Mouse (Mus musculus): ENCODE data around the gene Myom1. TPM values are rescaled to one million over a fixed set of nuclear protein-coding genes. Genes with fewer than 3 reads are reported as not detected.

The Myom1 gene
- polyA plus RNA-seq, 1 experiment from 2014 or later = 10.8 TPM

DNA sequence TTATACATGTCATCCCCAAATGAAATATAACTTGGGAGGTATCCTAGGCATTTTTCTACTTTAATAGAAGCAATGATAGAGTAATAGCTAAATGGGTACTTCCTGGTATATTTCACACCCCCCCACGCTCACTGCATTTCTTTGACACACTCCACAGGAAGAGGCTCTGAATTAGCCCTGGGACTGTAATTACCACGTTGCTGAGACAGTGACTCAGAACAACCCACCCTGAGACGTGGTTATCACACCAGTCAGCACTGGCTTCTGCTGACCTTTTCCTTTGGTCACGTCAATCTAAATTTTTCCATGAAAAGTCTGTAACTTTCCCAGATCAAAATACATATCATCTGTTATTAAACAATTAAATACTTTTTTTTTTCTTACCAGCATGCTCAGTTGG lies 72.0 kb downstream of the Myom1 start:
- H3K27me3 ChIP-seq (replicated peaks; ENCODE audit: control insufficient read depth, insufficient read depth, low read length) = no peaks in the 10 kb centered on the region
- no peak overlapping the region for H3K4me2 ChIP-seq (ENCODE audit: low read depth, low read length)
- no peak for ATAC-seq
- no peak overlapping the region for H3K27ac ChIP-seq (ENCODE audit: low read length)
- H3K4me3 ChIP-seq (ENCODE audit: low read length) = no peak overlapping the region
- WGBS = 53% methylated on average over 4 of the region's 4 CpGs
- no peaks in the 10 kb centered on the region for H3K9me3 ChIP-seq (ENCODE audit: control insufficient read depth, low read length)
- no peaks in the 10 kb centered on the region for H3K4me1 ChIP-seq (ENCODE audit: control insufficient read depth, insufficient read depth, low read length)
- H3K9ac ChIP-seq (ENCODE audit: low read depth, low read length) = no peak overlapping the region
- no peaks in the 10 kb centered on the region for H3K36me3 ChIP-seq (ENCODE audit: control insufficient read depth, insufficient read depth, low read length)

DNA sequence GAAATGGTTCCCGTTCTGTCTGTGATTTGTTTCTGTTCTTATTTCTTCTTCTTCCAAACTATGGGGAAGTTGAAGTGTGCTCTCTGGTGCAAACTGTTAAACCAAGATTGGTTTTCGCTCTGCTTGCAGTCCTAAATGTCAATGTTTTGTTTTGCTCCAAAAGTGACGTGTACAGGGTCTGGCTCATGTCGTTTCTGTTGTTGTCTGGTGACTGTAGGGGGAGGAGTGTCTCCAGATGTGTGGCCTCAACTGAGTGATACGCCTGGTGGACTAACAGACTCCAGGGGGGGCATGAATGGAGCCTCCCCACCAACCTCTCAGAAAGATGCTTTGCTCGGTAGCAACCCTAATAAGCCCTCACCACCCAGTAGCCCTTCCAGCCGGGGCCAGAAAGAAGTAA lies 79.6 kb downstream of the Myom1 start:
- Histone ChIP-seq H3K4me3 (ENCODE audit: low read length) (no peak overlapping the region), H3K9me3 (ENCODE audit: control insufficient read depth, low read length) (no peaks in the 10 kb centered on the region), H3K9ac (ENCODE audit: low read depth, low read length) (no peak overlapping the region), H3K27me3 (replicated peaks; ENCODE audit: control insufficient read depth, insufficient read depth, low read length) (no peaks in the 10 kb centered on the region), H3K36me3 (ENCODE audit: control insufficient read depth, insufficient read depth, low read length) (no peaks in the 10 kb centered on the region), H3K27ac (ENCODE audit: low read length) (no peak overlapping the region), H3K4me1 (ENCODE audit: control insufficient read depth, insufficient read depth, low read length) (no peaks in the 10 kb centered on the region), H3K4me2 (ENCODE audit: low read depth, low read length) (no peak overlapping the region)
- WGBS = 48% methylated on average over 7 of the region's 7 CpGs
- ATAC-seq = no peak

DNA sequence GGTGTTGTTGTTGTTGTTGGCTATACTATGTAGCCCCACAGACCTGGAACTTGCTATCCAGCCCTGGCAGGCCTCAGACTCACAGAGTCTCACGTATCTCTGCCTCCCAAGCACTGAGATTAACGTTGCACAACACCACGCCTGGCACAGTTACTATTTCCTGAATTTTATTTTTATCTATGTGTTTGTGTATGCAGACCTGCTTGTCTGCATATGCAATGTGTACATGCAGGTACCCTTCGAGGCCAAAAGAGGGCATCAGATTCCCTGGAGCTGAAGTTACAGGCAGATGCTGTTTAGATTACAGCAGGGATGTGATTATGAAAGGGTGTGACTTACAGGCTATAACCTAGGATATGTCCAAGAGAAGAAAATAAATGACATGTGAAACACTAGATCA lies 84.5 kb downstream of the Myom1 start:
- H3K27me3 ChIP-seq (replicated peaks; ENCODE audit: control insufficient read depth, insufficient read depth, low read length) = no peaks in the 10 kb centered on the region
- 0 out of 2 replicates have a peak, but pooled peaks have one; percentile 8 for ATAC-seq
- H3K27ac ChIP-seq (ENCODE audit: low read length) = no peak overlapping the region
- WGBS = 84% methylated on average over 4 of the region's 4 CpGs
- no peak overlapping the region for H3K9ac ChIP-seq (ENCODE audit: low read depth, low read length)
- H3K9me3 ChIP-seq (ENCODE audit: control insufficient read depth, low read length) = no peaks in the 10 kb centered on the region
- H3K4me3 ChIP-seq (ENCODE audit: low read length) = no peak overlapping the region
- peaks cover 8% of the 10 kb centered on the region; the same call in 1 of the 2 replicates for H3K4me1 ChIP-seq (ENCODE audit: control insufficient read depth, insufficient read depth, low read length)
- H3K4me2 ChIP-seq (ENCODE audit: low read depth, low read length) = no peak overlapping the region
- H3K36me3 ChIP-seq (ENCODE audit: control insufficient read depth, insufficient read depth, low read length) = no peaks in the 10 kb centered on the region

DNA sequence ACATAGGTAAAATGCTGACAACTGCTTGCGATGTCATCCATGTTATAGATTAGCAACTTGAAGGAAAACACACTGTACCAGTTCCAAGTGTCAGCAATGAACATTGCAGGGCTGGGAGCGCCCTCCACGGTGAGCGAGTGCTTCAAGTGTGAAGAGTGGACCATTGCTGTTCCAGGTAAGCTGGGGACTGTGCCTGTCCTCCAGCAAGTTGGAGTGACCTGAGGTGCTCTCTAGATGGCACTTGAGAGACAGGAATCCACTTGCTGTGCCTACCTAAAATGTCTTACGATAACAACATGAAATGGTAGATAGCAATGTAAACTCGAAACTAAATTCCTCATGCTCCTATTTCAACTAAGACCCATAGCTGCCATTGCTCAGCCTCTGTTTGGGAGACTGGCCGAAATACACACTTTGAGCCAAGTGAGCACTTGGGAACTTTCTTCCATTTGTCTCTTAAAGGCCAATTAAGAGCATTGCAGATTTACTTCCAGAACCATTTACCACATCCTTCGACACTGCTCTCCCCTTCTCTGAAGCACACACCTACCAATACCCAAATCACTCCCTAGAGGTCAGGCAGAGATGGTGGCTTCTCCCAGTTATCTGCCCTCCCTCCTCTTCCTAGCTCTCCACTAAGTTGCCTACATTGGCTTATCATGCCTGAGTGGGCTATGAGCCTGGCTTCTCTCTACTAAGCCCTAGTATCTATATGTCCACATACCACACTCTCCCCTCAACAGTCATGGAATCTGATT lies 85.1 kb downstream of the Myom1 start:
- H3K36me3 ChIP-seq (ENCODE audit: control insufficient read depth, insufficient read depth, low read length) = no peaks in the 10 kb centered on the region
- H3K4me2 ChIP-seq (ENCODE audit: low read depth, low read length) = no peak overlapping the region
- ATAC-seq = peak; percentile 36
- H3K9me3 ChIP-seq (ENCODE audit: control insufficient read depth, low read length) = no peaks in the 10 kb centered on the region
- no peak overlapping the region for H3K4me3 ChIP-seq (ENCODE audit: low read length)
- WGBS = 85% methylated on average over 8 of the region's 8 CpGs
- H3K27me3 ChIP-seq (replicated peaks; ENCODE audit: control insufficient read depth, insufficient read depth, low read length) = no peaks in the 10 kb centered on the region
- H3K4me1 ChIP-seq (ENCODE audit: control insufficient read depth, insufficient read depth, low read length) = peaks cover 8% of the 10 kb centered on the region; the same call in 1 of the 2 replicates
- H3K9ac ChIP-seq (ENCODE audit: low read depth, low read length) = no peak overlapping the region
- H3K27ac ChIP-seq (ENCODE audit: low read length) = peak overlapping the region; percentile 27; the same call in 1 of the 2 replicates

DNA sequence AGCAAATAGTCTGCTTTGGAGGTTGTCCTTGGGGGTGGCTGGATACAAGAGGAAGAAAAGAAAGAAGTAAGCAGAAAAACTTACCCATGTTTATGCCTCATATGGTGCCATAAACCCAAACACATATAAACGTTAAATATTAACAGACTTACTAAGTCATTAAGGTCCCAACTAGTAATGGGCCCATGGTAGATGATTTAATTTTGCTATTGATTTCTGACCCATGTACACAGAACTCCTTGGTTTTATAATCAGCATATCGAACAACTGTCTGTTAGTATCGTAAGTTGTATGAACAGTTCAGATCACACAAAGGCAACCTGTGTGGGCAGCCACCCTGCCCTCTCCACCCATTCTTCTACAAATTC lies 85.7 kb downstream of the Myom1 start:
- WGBS = 75% methylated on average over 3 of the region's 3 CpGs
- no peaks in the 10 kb centered on the region for H3K9me3 ChIP-seq (ENCODE audit: control insufficient read depth, low read length)
- peak overlapping the region; percentile 60 for H3K27ac ChIP-seq (ENCODE audit: low read length)
- ATAC-seq = peak; percentile 50
- peaks cover 8% of the 10 kb centered on the region; the same call in 1 of the 2 replicates for H3K4me1 ChIP-seq (ENCODE audit: control insufficient read depth, insufficient read depth, low read length)
- H3K27me3 ChIP-seq (replicated peaks; ENCODE audit: control insufficient read depth, insufficient read depth, low read length) = no peaks in the 10 kb centered on the region
- H3K36me3 ChIP-seq (ENCODE audit: control insufficient read depth, insufficient read depth, low read length) = no peaks in the 10 kb centered on the region
- no peak overlapping the region for H3K4me2 ChIP-seq (ENCODE audit: low read depth, low read length)
- H3K9ac ChIP-seq (ENCODE audit: low read depth, low read length) = no peak overlapping the region
- H3K4me3 ChIP-seq (ENCODE audit: low read length) = no peak overlapping the region

DNA sequence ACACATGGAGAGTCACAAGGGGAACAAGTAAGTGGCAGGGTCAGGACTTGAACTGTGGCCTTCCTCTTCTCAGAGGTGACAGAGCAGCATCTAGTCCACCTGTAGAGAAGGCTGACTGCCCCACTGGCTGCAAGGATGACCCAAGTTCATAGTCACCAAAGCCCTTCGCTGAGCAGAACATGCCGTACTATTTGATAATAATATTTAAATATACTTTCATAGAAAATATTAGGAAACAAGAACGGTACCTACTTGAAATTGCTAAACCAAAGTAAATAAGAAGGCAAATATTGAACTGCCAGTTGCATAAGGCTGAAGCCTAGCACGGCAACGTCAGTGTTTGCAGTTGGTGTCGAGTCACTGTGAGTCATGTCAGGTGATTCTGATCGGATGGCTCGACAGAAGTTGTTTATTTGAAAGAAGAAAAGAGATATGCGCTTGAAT lies 86.6 kb downstream of the Myom1 start:
- ATAC-seq = peak; percentile 27; the same call in 1 of the 2 replicates
- Histone ChIP-seq H3K27ac (ENCODE audit: low read length) (0 out of 2 replicates have a peak overlapping the region, but pooled peaks have one; percentile 60), H3K4me1 (ENCODE audit: control insufficient read depth, insufficient read depth, low read length) (peaks cover 16% of the 10 kb centered on the region), H3K4me3 (ENCODE audit: low read length) (no peak overlapping the region), H3K4me2 (ENCODE audit: low read depth, low read length) (no peak overlapping the region), H3K36me3 (ENCODE audit: control insufficient read depth, insufficient read depth, low read length) (no peaks in the 10 kb centered on the region), H3K27me3 (replicated peaks; ENCODE audit: control insufficient read depth, insufficient read depth, low read length) (no peaks in the 10 kb centered on the region), H3K9ac (ENCODE audit: low read depth, low read length) (no peak overlapping the region), H3K9me3 (ENCODE audit: control insufficient read depth, low read length) (no peaks in the 10 kb centered on the region)
- 46% methylated on average over 9 of the region's 9 CpGs for WGBS

DNA sequence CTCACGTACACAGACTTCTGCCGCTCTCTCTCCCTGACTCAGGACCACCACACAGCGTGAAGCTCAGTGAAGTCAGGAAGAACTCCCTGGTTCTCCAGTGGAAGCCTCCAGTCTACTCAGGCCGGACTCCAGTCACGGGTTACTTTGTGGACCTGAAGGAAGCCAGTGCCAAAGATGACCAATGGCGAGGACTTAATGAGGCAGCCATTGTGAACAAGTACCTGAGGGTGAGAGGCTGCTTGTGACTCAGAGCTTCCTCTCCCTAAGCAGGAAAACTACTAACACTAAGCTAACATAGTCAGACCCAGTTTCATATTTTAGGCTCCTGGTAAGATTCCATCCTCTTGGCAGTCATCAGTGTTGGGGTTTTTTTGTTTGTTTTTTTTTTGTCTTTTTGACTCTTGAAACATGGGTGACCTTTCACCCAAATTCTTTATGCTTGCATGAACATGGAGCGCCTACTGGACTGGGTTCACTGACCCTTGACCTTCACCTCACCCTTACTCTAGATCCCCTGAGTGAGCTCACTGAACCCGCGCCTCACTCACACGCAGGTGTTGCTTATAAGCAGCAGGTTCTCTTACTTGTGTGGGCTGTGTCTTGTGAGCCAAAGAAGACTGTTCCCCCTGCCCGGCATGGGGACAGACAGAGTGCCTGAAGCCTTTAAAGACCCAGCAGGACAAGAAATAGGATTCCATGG lies 87.5 kb downstream of the Myom1 start:
- no peak overlapping the region for H3K27ac ChIP-seq (ENCODE audit: low read length)
- no peak overlapping the region for H3K4me2 ChIP-seq (ENCODE audit: low read depth, low read length)
- H3K4me3 ChIP-seq (ENCODE audit: low read length) = no peak overlapping the region
- H3K27me3 ChIP-seq (replicated peaks; ENCODE audit: control insufficient read depth, insufficient read depth, low read length) = no peaks in the 10 kb centered on the region
- no peak overlapping the region for H3K9ac ChIP-seq (ENCODE audit: low read depth, low read length)
- H3K4me1 ChIP-seq (ENCODE audit: control insufficient read depth, insufficient read depth, low read length) = peaks cover 18% of the 10 kb centered on the region
- ATAC-seq = no peak
- 87% methylated on average over 11 of the region's 11 CpGs for WGBS
- no peaks in the 10 kb centered on the region for H3K9me3 ChIP-seq (ENCODE audit: control insufficient read depth, low read length)
- no peaks in the 10 kb centered on the region for H3K36me3 ChIP-seq (ENCODE audit: control insufficient read depth, insufficient read depth, low read length)

DNA sequence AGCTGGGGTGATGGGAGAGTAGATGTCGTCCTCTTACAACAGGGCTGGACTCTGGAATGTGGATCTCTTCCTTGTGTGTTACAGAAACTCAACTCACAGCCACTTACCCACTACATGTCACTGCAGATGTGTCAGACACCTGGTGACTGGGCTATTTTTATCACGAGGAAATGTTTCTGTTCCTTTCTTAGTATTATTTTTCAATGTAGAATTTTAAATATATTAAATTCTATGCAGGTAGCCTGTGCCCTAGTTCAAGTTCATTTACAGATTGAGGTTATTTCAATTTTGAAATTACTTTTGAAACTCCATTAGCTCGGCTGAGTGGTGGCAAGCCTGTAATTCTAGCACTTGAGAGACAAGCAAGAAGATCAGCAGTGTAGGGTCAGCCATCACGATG lies 88.6 kb downstream of the Myom1 start:
- 72% methylated on average over 4 of the region's 4 CpGs for WGBS
- no peak overlapping the region for H3K4me2 ChIP-seq (ENCODE audit: low read depth, low read length)
- H3K4me1 ChIP-seq (ENCODE audit: control insufficient read depth, insufficient read depth, low read length) = peaks cover 21% of the 10 kb centered on the region
- no peaks in the 10 kb centered on the region for H3K9me3 ChIP-seq (ENCODE audit: control insufficient read depth, low read length)
- no peak overlapping the region for H3K4me3 ChIP-seq (ENCODE audit: low read length)
- ATAC-seq = no peak
- no peaks in the 10 kb centered on the region for H3K27me3 ChIP-seq (replicated peaks; ENCODE audit: control insufficient read depth, insufficient read depth, low read length)
- H3K9ac ChIP-seq (ENCODE audit: low read depth, low read length) = no peak overlapping the region
- H3K36me3 ChIP-seq (ENCODE audit: control insufficient read depth, insufficient read depth, low read length) = no peaks in the 10 kb centered on the region
- H3K27ac ChIP-seq (ENCODE audit: low read length) = no peak overlapping the region

DNA sequence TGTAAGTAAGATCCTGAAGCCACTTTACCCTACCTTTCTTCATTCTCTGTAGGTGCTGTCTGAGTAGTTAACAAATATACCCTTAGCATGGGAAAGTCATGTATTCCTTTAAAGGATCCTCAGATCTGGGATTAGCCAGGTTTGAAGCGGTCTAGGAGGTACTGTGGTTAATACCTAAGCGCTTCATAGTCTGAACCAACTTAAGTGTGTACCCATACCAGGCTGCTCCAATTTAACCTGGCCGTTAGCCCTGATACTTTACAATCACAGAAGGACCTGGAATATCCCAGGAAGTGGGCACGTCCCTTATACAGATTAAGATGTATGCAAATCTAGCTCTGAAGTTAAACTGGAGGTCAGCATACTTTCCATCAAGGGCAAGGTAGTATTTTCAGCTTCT lies 89.9 kb downstream of the Myom1 start:
- 94% methylated on average over 4 of the region's 4 CpGs for WGBS

More for the DNA sequence above, 89.9 kb downstream of the Myom1 start:
- H3K4me1 ChIP-seq (ENCODE audit: control insufficient read depth, insufficient read depth, low read length) = peaks cover 21% of the 10 kb centered on the region
- H3K4me2 ChIP-seq (ENCODE audit: low read depth, low read length) = no peak overlapping the region
- H3K4me3 ChIP-seq (ENCODE audit: low read length) = no peak overlapping the region
- H3K36me3 ChIP-seq (ENCODE audit: control insufficient read depth, insufficient read depth, low read length) = no peaks in the 10 kb centered on the region
- no peak overlapping the region for H3K9ac ChIP-seq (ENCODE audit: low read depth, low read length)
- H3K27me3 ChIP-seq (replicated peaks; ENCODE audit: control insufficient read depth, insufficient read depth, low read length) = no peaks in the 10 kb centered on the region
- H3K9me3 ChIP-seq (ENCODE audit: control insufficient read depth, low read length) = no peaks in the 10 kb centered on the region
- ATAC-seq = no peak
- H3K27ac ChIP-seq (ENCODE audit: low read length) = no peak overlapping the region
